ENCODE assay signal across 10 mouse cellular contexts in the genomic region with DNA sequence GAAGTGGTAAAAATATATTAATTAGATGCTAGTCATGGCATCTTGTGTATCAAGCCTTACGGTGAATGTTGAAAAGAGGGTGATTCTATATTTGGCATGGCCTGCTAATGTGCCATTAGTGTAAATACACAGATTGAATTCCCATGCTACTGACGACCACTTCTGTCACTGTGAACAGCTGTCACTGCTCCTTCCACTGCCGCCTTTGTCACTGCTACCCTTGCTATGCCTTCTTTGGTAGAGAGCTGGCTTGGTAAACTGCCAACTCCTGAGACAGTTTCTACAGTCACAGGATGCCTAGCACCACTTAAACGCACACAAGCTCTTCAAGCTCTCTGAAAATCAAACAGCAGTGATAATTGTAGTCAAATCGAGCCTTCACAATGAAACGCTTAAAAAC.
A peak's percentile ranks its signal among the peaks of the same experiment; 100 is the strongest.
DNase-seq lines count a peak whose midpoint lies in the region; ATAC-seq and TF ChIP-seq lines count a peak whose summit lies in the region.
"Had no signal": no experiment of that assay in that cellular context is flagged by ENCODE, and none has a peak within 500 bp of the region (broad histone marks: within the 10 kb centered on the region; RNA-seq: fewer than 3 reads in every experiment).

No protein-coding gene starts in this region.

- no peak overlapping the region for H3K4me2 ChIP-seq in hindbrain, embryonic 12.5 days (replicated peaks)
- no peak overlapping the region for H3K4me2 ChIP-seq in hindbrain, embryonic 11.5 days (replicated peaks; ENCODE audit: low read depth, low read length)
- H3K4me2 ChIP-seq in heart, embryonic 16.5 days (ENCODE audit: low read depth, low read length), result no peak overlapping the region

- H3K27ac ChIP-seq in hindbrain, embryonic 12.5 days, result no peak overlapping the region
- no peak overlapping the region for H3K27ac ChIP-seq in hindbrain, embryonic 11.5 days (ENCODE audit: low read depth, low read length)
- peak overlapping the region; percentile 81 for H3K27ac ChIP-seq in heart, embryonic 16.5 days (ENCODE audit: low read length)

- H3K9ac ChIP-seq in hindbrain, embryonic 12.5 days, result no peak overlapping the region
- no peak overlapping the region for H3K9ac ChIP-seq in hindbrain, embryonic 11.5 days (ENCODE audit: low read depth, low read length)
- no peak overlapping the region for H3K9ac ChIP-seq in heart, embryonic 16.5 days (ENCODE audit: low read length)

- H3K4me3 ChIP-seq in hindbrain, embryonic 12.5 days, result no peak overlapping the region
- no peak overlapping the region for H3K4me3 ChIP-seq in hindbrain, embryonic 11.5 days (ENCODE audit: low read depth, low read length)
- H3K4me3 ChIP-seq in heart, embryonic 16.5 days (ENCODE audit: low read length), result no peak overlapping the region

- 0 out of 2 replicates have a peak, but pooled peaks have one; percentile 43 for ATAC-seq in hindbrain, embryonic 12.5 days (ENCODE audit: low FRiP score)
- ATAC-seq in hindbrain, embryonic 11.5 days (ENCODE audit: low FRiP score), result no peak
- peak; percentile 96 for ATAC-seq in heart, embryonic 16.5 days (replicated peaks; ENCODE audit: extremely low read depth, insufficient read depth, low FRiP score)

- H3K36me3 ChIP-seq in hindbrain, embryonic 12.5 days, result no peaks in the 10 kb centered on the region
- no peaks in the 10 kb centered on the region for H3K36me3 ChIP-seq in hindbrain, embryonic 11.5 days (ENCODE audit: control insufficient read depth, insufficient read depth, low read length)
- no peaks in the 10 kb centered on the region for H3K36me3 ChIP-seq in heart, embryonic 16.5 days (ENCODE audit: control insufficient read depth, insufficient read depth)

- TF ChIP-seq CTCF in brain, embryonic 14.5 days (IDR thresholded peaks at IDR 0.05; ENCODE audit: borderline replicate concordance, extremely low read depth, insufficient read depth, insufficient read length), result no peak

- no peak for DNase-seq in hindbrain, embryonic 11.5 days (ENCODE audit: low spot score)
- peak; percentile 95 for DNase-seq in brain, embryonic 14.5 days (ENCODE audit: low read depth)
- peak; percentile 22 to 52 for DNase-seq in lung, postnatal 4 days
- no peak for DNase-seq in ovary, postnatal 10 days (ENCODE audit: low spot score)
- DNase-seq in adipocyte (ENCODE audit: low spot score), result no peak
- DNase-seq: adrenal gland, adult 2 months; cerebellum, postnatal 36 days; kidney, adult 9 months had no signal

- WGBS in hindbrain, embryonic 12.5 days, result 61% methylated on average over 6 of the region's 6 CpGs
- 83% methylated on average over 6 of the region's 6 CpGs for WGBS in hindbrain, embryonic 11.5 days
- WGBS in heart, embryonic 16.5 days, result 21% methylated on average over 6 of the region's 6 CpGs

- H3K9me3 ChIP-seq in hindbrain, embryonic 12.5 days (replicated peaks), result no peaks in the 10 kb centered on the region
- no peaks in the 10 kb centered on the region for H3K9me3 ChIP-seq in hindbrain, embryonic 11.5 days (ENCODE audit: control insufficient read depth, low read length)
- H3K9me3 ChIP-seq in heart, embryonic 16.5 days (replicated peaks; ENCODE audit: control insufficient read depth, low read length), result no peaks in the 10 kb centered on the region

- H3K4me1 ChIP-seq in hindbrain, embryonic 12.5 days, result no peaks in the 10 kb centered on the region
- H3K4me1 ChIP-seq in hindbrain, embryonic 11.5 days (replicated peaks; ENCODE audit: control insufficient read depth, insufficient read depth, low read length), result no peaks in the 10 kb centered on the region
- H3K4me1 ChIP-seq in heart, embryonic 16.5 days (ENCODE audit: control insufficient read depth, insufficient read depth, low read length), result peaks cover 13% of the 10 kb centered on the region

- no peaks in the 10 kb centered on the region for H3K27me3 ChIP-seq in hindbrain, embryonic 12.5 days
- H3K27me3 ChIP-seq in hindbrain, embryonic 11.5 days (ENCODE audit: control insufficient read depth, insufficient read depth, low read length), result no peaks in the 10 kb centered on the region
- H3K27me3 ChIP-seq in heart, embryonic 16.5 days (ENCODE audit: control insufficient read depth, insufficient read depth, low read length), result no peaks in the 10 kb centered on the region

- TF ChIP-seq POLR2A in brain, embryonic 14.5 days (IDR thresholded peaks at IDR 0.05; ENCODE audit: borderline replicate concordance, extremely low read depth, insufficient read depth, insufficient read length, poor library complexity, severe bottlenecking), result no peak

Comparison
In these comparisons a context has a peak if more than half of its experiments do, and no peak if none do; other contexts are left out.
1. DNase-seq: peak in brain, embryonic 14.5 days (single experiment) and lung, postnatal 4 days (2 of 2); none in hindbrain, embryonic 11.5 days (single experiment), ovary, postnatal 10 days (single experiment) and adipocyte (single experiment).